Mouse (Mus musculus) liver, postnatal 0 days (tissue): Measurements from ENCODE around the gene Tspan18.

Experiments
- CTCF ChIP-seq: sonication (generic); IDR thresholded peaks from 2 replicates; pipeline ENCODE4 v1.5.1; 2016; ENCODE audit warnings: antibody characterized with exemption, low read depth
- EP300 ChIP-seq: IDR thresholded peaks from 2 replicates; pipeline ENCODE4 v1.6.1; 2016; ENCODE audit warnings: antibody characterized with exemption, low read depth, mild to moderate bottlenecking

- TF ChIP-seq CTCF (peak; percentile 94), EP300 (no peak)
Observed at GRCm38 (mm10) chr2:93198846-93199245, 135.5 kb downstream of the Tspan18 start.
